Mouse (Mus musculus): ENCODE measurements around the gene Cox19. TPM values are rescaled to one million over a fixed set of nuclear protein-coding genes. Genes with fewer than 3 reads are reported as not detected.
"Not testable (repeated sequence)": the region's sequence is repeated elsewhere in the genome, so short reads cannot be mapped to it uniquely, and the experiment has no call there.

The Cox19 gene
- polyA plus RNA-seq, 1 experiment = 46.7 TPM

DNA sequence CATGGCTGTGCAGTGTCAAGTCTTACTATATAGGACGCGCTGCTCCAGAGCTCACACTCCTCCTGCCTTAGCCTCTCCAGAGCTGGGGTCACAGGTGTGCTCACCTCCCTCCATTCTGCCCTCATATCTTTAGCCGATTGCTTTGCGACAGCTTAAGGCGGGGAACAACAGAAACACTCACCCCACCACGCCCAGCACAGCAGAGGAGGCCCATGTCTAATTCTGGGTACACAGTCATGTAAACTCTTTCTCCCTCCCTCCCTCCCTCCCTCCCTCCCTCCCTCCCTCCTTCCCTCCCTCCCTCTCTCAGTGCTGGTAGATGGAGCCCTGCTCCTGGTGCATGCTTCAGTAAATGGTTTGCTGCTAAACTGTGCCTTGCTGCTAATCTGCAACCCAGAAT is 1.5 kb downstream of the Cox19 start:
- Histone ChIP-seq H3K4me3 (ENCODE audit: insufficient read depth, low read length) (no peak overlapping the region), H3K27ac (ENCODE audit: insufficient read depth, low read length) (no peak overlapping the region), H3K4me1 (ENCODE audit: control insufficient read depth, insufficient read depth, low read length) (no peaks in the 10 kb centered on the region)
- TF ChIP-seq POLR2A (IDR thresholded peaks at IDR 0.05; ENCODE audit: low read depth, low read length) = no peak

DNA sequence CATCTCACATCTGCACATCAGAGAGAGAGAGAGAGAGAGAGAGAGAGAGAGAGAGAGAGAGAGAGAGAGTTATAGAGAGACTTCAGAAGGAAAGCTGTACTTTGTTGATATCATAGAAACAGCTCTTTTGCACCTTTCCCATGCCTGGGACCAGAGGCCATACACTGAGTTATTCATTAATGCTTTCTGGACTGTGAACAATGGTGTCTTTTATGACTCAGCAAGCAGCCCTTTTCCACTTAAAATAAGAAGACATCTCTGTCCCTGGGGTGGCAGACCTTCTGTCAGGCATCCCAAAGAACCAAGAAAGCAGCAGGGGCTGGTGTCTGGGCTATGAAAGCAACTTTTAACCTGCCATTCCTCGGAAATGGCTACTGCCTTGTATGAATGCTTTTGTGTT is 4.0 kb downstream of the Cox19 start:
- H3K4me3 ChIP-seq (ENCODE audit: insufficient read depth, low read length) = no peak overlapping the region
- no peak overlapping the region for H3K27ac ChIP-seq (ENCODE audit: insufficient read depth, low read length)
- no peaks in the 10 kb centered on the region for H3K4me1 ChIP-seq (ENCODE audit: control insufficient read depth, insufficient read depth, low read length)
- TF ChIP-seq POLR2A (IDR thresholded peaks at IDR 0.05; ENCODE audit: low read depth, low read length) (no peak), CTCF (IDR thresholded peaks at IDR 0.05; ENCODE audit: borderline replicate concordance, insufficient read depth, low read length) (no peak)

DNA sequence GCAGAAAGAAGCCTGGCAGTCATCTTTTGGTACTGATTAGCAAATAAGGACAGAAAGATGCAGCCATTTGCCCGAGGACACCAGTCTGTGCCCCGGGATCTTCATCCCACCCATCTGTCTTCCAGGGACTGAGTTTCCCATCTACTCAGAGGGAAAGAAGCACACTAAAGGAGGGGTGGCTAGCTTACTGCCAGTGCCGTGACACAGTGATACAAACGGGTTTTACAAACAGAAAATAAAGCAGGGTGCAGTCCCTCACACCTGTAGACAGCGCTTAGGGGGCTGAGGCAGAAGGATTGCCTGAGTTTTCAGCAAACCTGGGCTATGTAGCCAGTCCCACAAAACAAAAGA is 5.9 kb downstream of the Cox19 start:
- Histone ChIP-seq H3K27ac (ENCODE audit: insufficient read depth, low read length) (no peak overlapping the region), H3K4me1 (ENCODE audit: control insufficient read depth, insufficient read depth, low read length) (no peaks in the 10 kb centered on the region), H3K4me3 (ENCODE audit: insufficient read depth, low read length) (no peak overlapping the region)
- TF ChIP-seq CTCF (IDR thresholded peaks at IDR 0.05; ENCODE audit: borderline replicate concordance, insufficient read depth, low read length) (no peak), POLR2A (IDR thresholded peaks at IDR 0.05; ENCODE audit: low read depth, low read length) (no peak)

DNA sequence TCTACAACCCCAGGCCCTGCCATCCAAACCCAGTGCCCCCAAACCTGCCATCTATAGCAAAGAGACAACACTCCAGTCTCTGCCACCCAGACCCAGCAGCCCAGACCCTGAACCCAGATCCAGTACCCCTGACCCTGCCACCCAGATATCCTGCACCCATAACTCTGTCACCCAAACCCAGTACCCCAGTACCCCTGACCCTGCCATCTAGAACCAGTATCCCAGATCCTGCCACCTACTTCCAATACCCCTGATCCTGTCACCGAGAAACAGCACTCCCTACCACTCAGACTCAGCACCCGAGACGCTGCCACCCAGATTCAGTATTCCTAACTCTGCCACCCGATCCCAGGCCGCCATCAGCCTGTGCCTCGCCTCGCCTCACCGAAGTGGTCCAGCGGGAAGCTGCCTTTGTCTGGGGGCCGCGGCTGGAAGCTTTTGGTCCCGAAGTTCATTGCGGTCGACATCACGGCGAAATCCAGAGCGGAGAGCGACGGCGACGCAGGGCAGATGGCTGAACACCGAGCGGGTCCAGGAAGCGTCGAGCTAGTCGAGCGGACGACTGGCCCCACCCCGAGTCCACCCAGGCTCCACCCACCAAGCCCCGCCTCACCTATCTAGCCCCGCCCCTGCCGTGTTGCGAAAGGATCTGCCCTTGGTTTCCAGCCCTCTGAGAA is 6.4 kb downstream of the Cox19 start:
- H3K4me1 ChIP-seq (ENCODE audit: control insufficient read depth, insufficient read depth, low read length) = no peaks in the 10 kb centered on the region
- H3K4me3 ChIP-seq (ENCODE audit: insufficient read depth, low read length) = peak overlapping the region; percentile 75
- H3K27ac ChIP-seq (ENCODE audit: insufficient read depth, low read length) = 0 out of 2 replicates have a peak overlapping the region, but pooled peaks have one; percentile 17
- TF ChIP-seq POLR2A (IDR thresholded peaks at IDR 0.05; ENCODE audit: low read depth, low read length) (peak; percentile 89), CTCF (IDR thresholded peaks at IDR 0.05; ENCODE audit: borderline replicate concordance, insufficient read depth, low read length) (no peak)

DNA sequence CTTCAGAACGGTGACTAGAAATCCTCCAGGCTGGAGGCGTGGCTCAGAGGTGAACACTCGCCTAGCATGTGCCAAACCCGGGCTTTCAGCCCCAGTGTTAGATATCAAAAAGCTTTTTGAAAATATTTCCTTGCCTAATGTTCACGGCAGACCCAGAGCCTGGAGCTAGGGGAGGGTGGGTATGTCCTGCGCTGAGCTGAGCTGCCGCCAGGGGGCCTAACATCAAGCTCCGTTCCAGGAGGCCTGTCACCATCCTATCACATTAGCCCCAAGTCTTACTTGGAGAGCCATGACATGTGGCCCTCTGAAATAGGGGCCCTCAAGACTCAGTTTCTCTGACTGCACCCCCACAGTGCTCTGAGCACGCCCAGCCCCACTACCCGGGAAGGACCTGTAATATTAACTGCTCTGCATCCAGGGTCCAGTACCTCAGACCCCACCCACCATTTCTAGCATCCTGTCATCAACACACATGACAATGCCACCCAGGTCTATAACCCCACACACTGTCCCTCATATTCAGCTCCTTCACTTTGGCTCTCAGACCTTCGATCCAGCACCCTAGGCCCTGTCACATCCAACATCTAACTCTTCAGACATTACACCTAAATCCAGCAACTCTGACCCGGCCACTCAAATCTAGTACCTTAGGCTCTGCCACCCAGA is 7.1 kb downstream of the Cox19 start:
- Histone ChIP-seq H3K4me1 (ENCODE audit: control insufficient read depth, insufficient read depth, low read length) (no peaks in the 10 kb centered on the region), H3K27ac (ENCODE audit: insufficient read depth, low read length) (no peak overlapping the region), H3K4me3 (ENCODE audit: insufficient read depth, low read length) (peak overlapping the region; percentile 75)
- TF ChIP-seq CTCF (IDR thresholded peaks at IDR 0.05; ENCODE audit: borderline replicate concordance, insufficient read depth, low read length) = peak; percentile 82
- TF ChIP-seq POLR2A (IDR thresholded peaks at IDR 0.05; ENCODE audit: low read depth, low read length) = no peak

DNA sequence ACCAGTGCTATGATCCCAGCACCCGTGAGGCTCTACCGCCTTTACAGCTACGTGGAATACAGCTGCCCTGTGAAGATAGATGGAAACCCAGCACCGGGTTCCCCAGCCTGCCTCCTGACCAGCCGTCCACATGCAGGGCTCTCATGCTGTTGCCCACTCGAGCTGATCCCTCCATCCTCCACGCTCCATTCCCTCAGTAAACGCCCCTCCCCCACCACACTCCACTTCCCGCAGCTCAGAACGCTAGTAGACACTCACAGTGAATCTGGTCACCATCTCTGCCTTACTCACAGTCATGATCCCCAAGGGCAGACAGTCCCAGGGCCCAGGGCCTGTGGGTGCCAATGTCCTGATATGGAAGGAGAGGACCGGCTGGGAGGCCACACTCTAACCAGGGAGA is 12.3 kb downstream of the Cox19 start:
- no peak overlapping the region for H3K4me3 ChIP-seq (ENCODE audit: insufficient read depth, low read length)
- TF ChIP-seq CTCF (IDR thresholded peaks at IDR 0.05; ENCODE audit: borderline replicate concordance, insufficient read depth, low read length) = no peak
- TF ChIP-seq POLR2A (IDR thresholded peaks at IDR 0.05; ENCODE audit: low read depth, low read length) = no peak
- no peak overlapping the region for H3K27ac ChIP-seq (ENCODE audit: insufficient read depth, low read length)
- H3K4me1 ChIP-seq (ENCODE audit: control insufficient read depth, insufficient read depth, low read length) = no peaks in the 10 kb centered on the region

DNA sequence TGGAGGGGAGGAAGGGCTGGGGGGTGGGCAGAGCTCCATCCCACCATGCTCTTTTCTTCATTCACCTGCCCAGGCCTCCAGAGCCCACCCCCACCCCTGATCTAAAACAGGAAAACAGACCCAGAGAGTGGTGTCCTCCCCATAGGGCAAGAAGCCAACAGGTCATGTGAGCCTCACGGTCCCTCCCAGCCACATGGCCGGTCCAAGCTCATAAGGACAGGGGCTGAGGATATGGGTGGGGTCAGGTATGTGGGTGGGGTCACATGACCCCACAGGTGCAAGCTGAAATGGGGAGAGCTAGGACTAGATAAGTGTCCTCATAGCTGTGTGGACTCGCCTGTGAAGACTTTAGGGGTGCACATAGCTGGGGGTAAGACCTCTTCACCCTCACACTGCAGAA is 12.8 kb downstream of the Cox19 start:
- Histone ChIP-seq H3K4me3 (ENCODE audit: insufficient read depth, low read length) (no peak overlapping the region), H3K4me1 (ENCODE audit: control insufficient read depth, insufficient read depth, low read length) (no peaks in the 10 kb centered on the region), H3K27ac (ENCODE audit: insufficient read depth, low read length) (no peak overlapping the region)
- TF ChIP-seq POLR2A (IDR thresholded peaks at IDR 0.05; ENCODE audit: low read depth, low read length) (no peak), CTCF (IDR thresholded peaks at IDR 0.05; ENCODE audit: borderline replicate concordance, insufficient read depth, low read length) (no peak)

DNA sequence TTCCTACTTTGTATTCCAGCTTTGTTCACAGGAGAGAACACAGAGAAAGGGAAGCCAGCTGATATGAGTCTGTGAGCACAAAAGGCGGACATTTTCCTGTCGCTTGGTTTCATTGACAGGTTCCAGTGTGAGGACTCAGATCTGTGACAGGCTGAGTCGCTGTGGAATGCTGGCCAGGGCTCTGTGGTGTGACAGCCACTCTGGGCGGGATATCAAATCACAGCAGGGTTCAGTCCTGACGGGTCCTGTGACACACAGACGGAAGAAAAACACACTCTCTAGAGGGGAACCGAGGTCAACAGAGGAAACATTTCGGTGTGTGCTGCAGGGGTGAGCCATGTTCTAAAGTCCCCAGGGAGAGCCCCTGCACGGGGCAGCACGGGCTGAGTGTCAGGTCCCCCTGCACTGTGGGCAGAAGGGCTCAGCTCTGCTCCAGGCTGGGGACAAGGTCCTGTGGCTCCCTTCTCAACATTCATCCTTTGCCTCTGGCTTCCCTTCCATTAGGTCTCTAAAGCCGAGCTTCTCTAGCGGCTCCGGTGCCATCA is 13.3 kb downstream of the Cox19 start:
- no peak overlapping the region for H3K4me3 ChIP-seq (ENCODE audit: insufficient read depth, low read length)
- no peaks in the 10 kb centered on the region for H3K4me1 ChIP-seq (ENCODE audit: control insufficient read depth, insufficient read depth, low read length)
- no peak for TF ChIP-seq POLR2A (IDR thresholded peaks at IDR 0.05; ENCODE audit: low read depth, low read length)
- no peak for TF ChIP-seq CTCF (IDR thresholded peaks at IDR 0.05; ENCODE audit: borderline replicate concordance, insufficient read depth, low read length)

DNA sequence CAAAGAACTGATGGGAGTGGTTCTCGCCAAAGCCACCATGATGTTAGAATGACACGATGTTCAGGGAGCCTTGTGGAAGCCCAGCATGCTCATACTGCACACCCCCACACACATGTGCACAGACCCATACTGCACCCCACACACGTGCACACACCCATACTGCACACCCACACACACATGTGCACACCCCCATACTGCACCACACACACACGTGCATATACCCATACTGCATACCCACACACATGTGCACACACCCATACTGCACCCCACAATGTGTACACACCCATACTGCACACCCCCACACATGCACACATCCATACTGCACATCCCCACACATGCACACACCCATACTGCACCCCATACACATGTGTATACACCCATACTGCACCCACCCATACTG is 15.6 kb downstream of the Cox19 start:
- TF ChIP-seq POLR2A (IDR thresholded peaks at IDR 0.05; ENCODE audit: low read depth, low read length) = no peak
- no peak for TF ChIP-seq CTCF (IDR thresholded peaks at IDR 0.05; ENCODE audit: borderline replicate concordance, insufficient read depth, low read length)
- H3K4me1 ChIP-seq (ENCODE audit: control insufficient read depth, insufficient read depth, low read length) = no peaks in the 10 kb centered on the region
- H3K27ac ChIP-seq (ENCODE audit: insufficient read depth, low read length) = no peak overlapping the region
- H3K4me3 ChIP-seq (ENCODE audit: insufficient read depth, low read length) = no peak overlapping the region

More for the DNA sequence above, 13.3 kb downstream of the Cox19 start:
- H3K27ac ChIP-seq (ENCODE audit: insufficient read depth, low read length) = no peak overlapping the region

DNA sequence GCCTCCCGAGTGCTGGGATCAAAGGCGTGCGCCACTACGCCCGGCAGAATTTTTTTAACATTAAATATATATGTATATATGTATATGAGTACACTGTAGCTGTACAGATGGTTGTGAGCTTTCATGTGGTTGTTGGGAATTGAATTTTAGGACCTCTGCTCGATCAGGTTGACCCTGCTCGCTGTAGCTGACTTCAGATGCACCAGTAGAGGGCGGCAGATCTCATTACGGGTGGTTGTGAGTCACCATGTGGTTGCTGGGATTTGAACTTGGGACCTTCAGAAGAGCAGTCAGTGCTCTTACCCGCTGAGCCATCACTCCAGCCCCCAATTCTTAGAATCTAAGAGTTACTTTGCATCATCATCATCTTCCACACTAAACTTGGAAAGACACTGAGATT is 16.8 kb downstream of the Cox19 start:
- H3K4me3 ChIP-seq (ENCODE audit: insufficient read depth, low read length); H3K4me1 ChIP-seq (ENCODE audit: control insufficient read depth, insufficient read depth, low read length); H3K27ac ChIP-seq (ENCODE audit: insufficient read depth, low read length): not testable (repeated sequence)
